Mouse (Mus musculus): ENCODE measurements around the gene Prelp. TPM values are rescaled to one million over a fixed set of nuclear protein-coding genes. Genes with fewer than 3 reads are reported as not detected.

The Prelp gene
- polyA plus RNA-seq, 1 experiment from 2014 or later, result 0.91 TPM

DNA sequence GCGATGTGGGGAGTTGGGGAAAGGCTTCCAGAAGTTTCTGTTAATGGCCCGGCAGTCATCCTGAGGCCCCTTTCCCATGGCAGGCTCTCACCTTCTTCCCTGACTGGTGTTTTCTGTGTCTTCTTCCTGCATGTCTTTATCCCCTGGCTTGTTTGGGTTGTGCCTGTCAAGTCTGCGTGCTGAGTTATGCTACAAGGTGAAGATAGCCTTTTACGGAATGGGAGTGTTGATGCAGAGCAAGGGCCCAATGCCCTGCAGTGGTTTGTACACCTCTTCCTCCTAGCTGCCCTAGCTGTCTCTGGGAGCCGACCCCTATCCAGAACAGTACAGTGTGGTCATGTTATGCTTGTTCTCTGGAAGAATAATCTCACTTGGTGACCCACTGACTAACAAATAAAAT, 60.2 kb downstream of the Prelp start:
- no peak overlapping the region for H3K27ac ChIP-seq (replicated peaks)
- H3K9me3 ChIP-seq, result no peaks in the 10 kb centered on the region
- DNase-seq (ENCODE audit: low spot score), result no peak
- 78% methylated on average over 5 of the region's 5 CpGs for WGBS
- H3K36me3 ChIP-seq (replicated peaks), result no peaks in the 10 kb centered on the region
- no peak overlapping the region for H3K4me3 ChIP-seq
- H3K4me1 ChIP-seq, result peaks cover 44% of the 10 kb centered on the region
- peaks cover 26% of the 10 kb centered on the region for H3K27me3 ChIP-seq (replicated peaks; ENCODE audit: low read depth, poor library complexity, severe bottlenecking)

Other genes starting within 250 kb of the Prelp start
- gene Lax1, start 231.3 kb downstream of the Prelp start, polyA plus RNA-seq (2016; fragmentation: Nextera tagmentation; extraction: Ambion mirVana), result 0.16 and 0.39 TPM in 2 replicates
- 4.7 and 5.2 TPM in 2 replicates for gene Atp2b4, start 120.4 kb downstream of the Prelp start, polyA plus RNA-seq (2016; fragmentation: Nextera tagmentation; extraction: Ambion mirVana)
- gene Optc, start 13.4 kb downstream of the Prelp start, polyA plus RNA-seq (2016; fragmentation: Nextera tagmentation; extraction: Ambion mirVana), result 0.38 and 0.79 TPM in 2 replicates
- 2.0 and 2.2 TPM in 2 replicates for gene Fmod, start 115.8 kb upstream of the Prelp start, polyA plus RNA-seq (2016; fragmentation: Nextera tagmentation; extraction: Ambion mirVana)
- gene Btg2, start 157.7 kb upstream of the Prelp start, polyA plus RNA-seq (2016; fragmentation: Nextera tagmentation; extraction: Ambion mirVana), result 32.5 and 40.4 TPM in 2 replicates
- 0.09 TPM in 1 of 2 replicates, not detected in the other for gene Chit1, start 189.8 kb upstream of the Prelp start, polyA plus RNA-seq (2016; fragmentation: Nextera tagmentation; extraction: Ambion mirVana)